Mouse (Mus musculus) liver, embryonic 11.5 days (tissue): ENCODE data around the gene AI464131. TPM values are rescaled to one million over a fixed set of nuclear protein-coding genes. Genes with fewer than 3 reads are reported as not detected.

Experiments
- ATAC-seq: fragments of 200-750 bp; cut with Nextera tagmentation; replicated peaks from 2 replicates; pipeline ENCODE4 v1.8.0; 2017; ENCODE audit warnings: moderate number of reproducible peaks, mild to moderate bottlenecking, moderate TSS enrichment, moderate library complexity; ENCODE audit not compliant: low FRiP score
- DNase-seq: peaks from one replicate; pipeline ENCODE4 v3.0.0-alpha.2; 2017; ENCODE audit warnings: low spot score
- H3K27ac ChIP-seq: fragments of 300-500 bp; sonication (generic); 2 replicates; pipeline ENCODE4 v1.5.1; 2014; ENCODE audit warnings: mild to moderate bottlenecking, low read depth, low read length, control low read depth
- H3K27me3 ChIP-seq: fragments of 300-500 bp; sonication (generic); replicated peaks from 2 replicates; pipeline ENCODE4 v1.6.1; 2014; ENCODE audit warnings: low read length, mixed read lengths; ENCODE audit not compliant: control insufficient read depth, insufficient read depth
- H3K36me3 ChIP-seq: fragments of 300-500 bp; sonication (generic); 2 replicates; pipeline ENCODE4 v1.6.1; 2014; ENCODE audit warnings: mild to moderate bottlenecking, low read length, moderate library complexity, mixed read lengths; ENCODE audit not compliant: control insufficient read depth, insufficient read depth
- H3K4me1 ChIP-seq: fragments of 300-500 bp; sonication (generic); replicated peaks from 2 replicates; pipeline ENCODE4 v1.6.1; 2014; ENCODE audit warnings: low read length, mixed read lengths; ENCODE audit not compliant: control insufficient read depth, insufficient read depth
- H3K4me2 ChIP-seq: fragments of 300-500 bp; sonication (generic); 2 replicates; pipeline ENCODE4 v1.6.1; 2014; ENCODE audit warnings: mild to moderate bottlenecking, control low read depth, moderate library complexity
- H3K4me3 ChIP-seq: fragments of 300-500 bp; sonication (generic); 2 replicates; pipeline ENCODE4 v1.5.1; 2014; ENCODE audit warnings: low read depth, low read length, control low read depth
- H3K9ac ChIP-seq: fragments of 300-500 bp; sonication (generic); 2 replicates; pipeline ENCODE4 v1.6.1; 2014; ENCODE audit warnings: low read depth, low read length, control low read depth
- H3K9me3 ChIP-seq: fragments of 300-500 bp; sonication (generic); 2 replicates; pipeline ENCODE4 v1.6.1; 2016; ENCODE audit warnings: low read length, inconsistent platforms, mixed read lengths; ENCODE audit not compliant: control insufficient read depth
- WGBS: fragments of 180-500 bp; shearing (Covaris S2); extraction: QIAGEN DNeasy Blood & Tissue Kit; methylation state at CpG from one replicate; pipeline ENCODE4 v1.1.7; 2014; 5-methylcytosine and 5-hydroxymethylcytosine counted together
- polyA plus RNA-seq: library from polyadenylated mRNA; unstranded; fragments of >200 nt; fragmentation: Nextera tagmentation; extraction: Ambion mirVana; gene quantifications from 2 replicates; pipeline ENCODE4 v1.2.1, GENCODE M21; 2014

The AI464131 gene
- 1.5 TPM in 2 replicates for polyA plus RNA-seq

DNA sequence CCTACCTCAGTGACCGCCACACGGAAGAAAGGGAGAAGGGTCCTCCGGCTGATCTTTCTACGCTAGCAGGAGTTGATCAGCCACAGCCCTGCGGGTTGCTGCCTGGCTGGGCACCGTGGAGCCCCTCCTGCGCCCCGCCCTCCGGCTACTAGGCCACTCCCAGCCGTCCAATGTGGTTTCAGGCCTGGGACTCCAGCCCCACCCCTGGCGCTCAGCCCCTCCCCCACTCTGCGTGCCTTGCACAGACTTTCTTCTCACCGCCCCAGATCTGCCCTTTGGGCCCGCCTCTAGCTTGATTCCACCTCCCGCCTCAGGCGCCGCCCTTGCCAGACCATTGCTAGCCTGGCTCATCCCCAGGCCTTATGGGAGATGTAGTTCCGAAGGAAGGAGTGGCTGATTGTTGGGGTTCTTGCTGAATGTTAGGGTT is at the start of gene AI464131:
AI464131 (minus strand) TSS at position 91 of the 427 bp plus-strand sequence.
- no peaks in the 10 kb centered on the region for H3K9me3 ChIP-seq

DNA sequence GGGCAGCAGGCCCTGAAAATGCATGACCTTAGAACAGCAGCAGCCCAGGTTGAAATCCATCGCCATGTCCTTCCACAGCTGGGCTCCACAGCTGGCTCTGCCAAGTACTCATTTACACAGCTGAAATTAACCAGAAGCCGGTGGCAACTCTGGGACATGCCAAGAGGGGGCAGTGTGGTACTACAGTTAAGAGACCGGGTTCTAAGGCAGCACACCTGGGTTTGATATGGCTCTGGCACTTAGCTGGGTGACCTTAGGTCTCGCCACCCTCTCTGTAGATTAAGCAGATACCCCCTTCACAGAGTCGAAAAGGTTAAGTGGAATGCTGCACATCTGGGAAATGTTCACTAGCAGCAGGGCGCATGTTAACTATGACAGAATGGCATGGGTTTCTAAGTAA is 49.7 kb upstream of the AI464131 start:
- H3K9ac ChIP-seq, result no peak overlapping the region
- 33% methylated on average over 6 of the region's 6 CpGs for whole genome bisulfite sequencing
- no peaks in the 10 kb centered on the region; the same call in 1 of the 2 replicates for H3K27me3 ChIP-seq
- no peaks in the 10 kb centered on the region for H3K36me3 ChIP-seq
- peaks cover 4% of the 10 kb centered on the region; the same call in 1 of the 2 replicates for H3K4me1 ChIP-seq
- DNase-seq, result peak; percentile 57
- H3K4me3 ChIP-seq, result no peak overlapping the region
- H3K27ac ChIP-seq, result no peak overlapping the region
- no peak for ATAC-seq
- no peaks in the 10 kb centered on the region for H3K9me3 ChIP-seq
- no peak overlapping the region for H3K4me2 ChIP-seq

More for the DNA sequence above, at the start of gene AI464131:
- Histone ChIP-seq H3K27ac (no peak within 1 kb of the TSS), H3K4me3 (peak within 1 kb of the TSS; percentile 43), H3K4me1 (peaks cover 27% of the 10 kb centered on the region), H3K27me3 (peaks cover 55% of the 10 kb centered on the region), H3K4me2 (peak within 1 kb of the TSS; percentile 75), H3K36me3 (no peaks in the 10 kb centered on the region), H3K9ac (peak within 1 kb of the TSS; percentile 32)
- ATAC-seq (peak; percentile 93), DNase-seq (peak; percentile 98)
- 2% methylated on average over 18 of the region's 18 CpGs for WGBS

DNA sequence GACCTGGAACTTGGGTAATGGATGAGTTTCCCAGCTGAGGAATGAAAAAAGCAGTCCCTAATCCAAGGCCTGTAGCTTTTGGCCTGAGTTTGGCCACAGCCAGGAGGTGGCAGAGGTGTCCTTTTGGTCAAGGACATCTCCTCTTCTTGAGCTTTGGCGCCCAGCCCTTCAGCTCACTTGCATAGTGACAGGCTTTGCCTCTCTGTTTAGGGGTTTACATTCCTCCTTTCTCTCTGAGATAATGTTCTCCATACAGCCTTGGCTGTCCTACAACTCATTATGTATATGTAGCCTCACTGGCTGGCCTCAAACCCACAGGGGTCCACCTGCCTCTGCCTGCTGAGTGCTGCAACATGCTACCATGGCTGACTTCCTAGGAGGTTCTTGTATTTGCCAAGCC is 44.2 kb upstream of the AI464131 start:
- WGBS, result 62% methylated on average over 1 of the region's 1 CpGs
- Histone ChIP-seq H3K4me2 (no peak overlapping the region), H3K27me3 (no peaks in the 10 kb centered on the region; the same call in 1 of the 2 replicates), H3K4me1 (no peaks in the 10 kb centered on the region), H3K9me3 (no peaks in the 10 kb centered on the region), H3K36me3 (no peaks in the 10 kb centered on the region), H3K4me3 (no peak overlapping the region), H3K9ac (no peak overlapping the region), H3K27ac (no peak overlapping the region)
- ATAC-seq (no peak), DNase-seq (no peak)

DNA sequence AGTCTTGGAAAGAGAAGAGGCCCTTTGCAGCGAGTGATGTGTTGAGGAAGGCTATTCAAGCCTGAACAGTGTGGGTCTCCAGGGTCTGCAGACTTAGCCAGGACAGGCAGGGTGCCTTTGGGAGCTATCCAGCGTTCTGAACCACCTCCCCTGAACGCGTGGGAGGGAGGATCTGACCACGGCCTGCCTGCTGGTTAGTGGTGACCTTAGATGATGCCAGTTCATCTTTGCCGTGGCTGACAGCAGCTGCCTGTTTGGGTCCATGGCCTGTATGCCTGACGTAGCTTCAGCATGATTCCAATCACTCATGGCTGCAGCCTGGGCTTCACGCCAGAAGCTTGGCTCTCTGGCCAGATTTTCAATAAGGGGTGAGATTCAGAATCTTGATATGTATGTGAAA is 43.1 kb upstream of the AI464131 start:
- H3K9me3 ChIP-seq, result no peaks in the 10 kb centered on the region
- H3K27ac ChIP-seq, result no peak overlapping the region
- ATAC-seq, result no peak
- no peaks in the 10 kb centered on the region; the same call in 1 of the 2 replicates for H3K27me3 ChIP-seq
- 19% methylated on average over 8 of the region's 8 CpGs for WGBS
- H3K4me1 ChIP-seq, result no peaks in the 10 kb centered on the region
- no peaks in the 10 kb centered on the region for H3K36me3 ChIP-seq
- no peak overlapping the region for H3K9ac ChIP-seq
- no peak overlapping the region for H3K4me2 ChIP-seq
- DNase-seq, result peak; percentile 64
- H3K4me3 ChIP-seq, result no peak overlapping the region

DNA sequence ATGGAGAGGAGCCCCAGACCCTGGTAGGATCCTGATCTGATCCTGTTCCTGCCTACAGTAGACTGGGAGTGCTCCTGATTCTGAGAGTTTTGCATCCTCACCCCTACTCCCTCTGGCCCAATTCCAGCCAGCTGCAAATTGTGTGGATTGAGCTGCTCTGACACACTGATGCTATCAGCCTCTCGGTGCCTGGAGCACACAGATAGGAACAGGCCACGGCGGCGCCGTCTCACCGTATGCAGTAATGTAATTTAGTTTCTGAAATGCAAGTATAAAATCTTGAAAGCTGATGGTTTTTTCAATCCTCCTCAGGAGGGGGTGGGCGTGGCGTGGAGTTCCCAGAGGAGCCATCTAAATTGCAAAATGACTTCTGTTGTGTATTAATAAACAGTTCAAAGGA is 39.3 kb upstream of the AI464131 start:
- Histone ChIP-seq H3K4me2 (no peak overlapping the region), H3K9ac (no peak overlapping the region), H3K9me3 (no peaks in the 10 kb centered on the region), H3K27me3 (no peaks in the 10 kb centered on the region), H3K27ac (no peak overlapping the region), H3K4me3 (no peak overlapping the region), H3K36me3 (no peaks in the 10 kb centered on the region), H3K4me1 (no peaks in the 10 kb centered on the region)
- ATAC-seq (no peak), DNase-seq (no peak)
- 78% methylated on average over 8 of the region's 8 CpGs for WGBS

DNA sequence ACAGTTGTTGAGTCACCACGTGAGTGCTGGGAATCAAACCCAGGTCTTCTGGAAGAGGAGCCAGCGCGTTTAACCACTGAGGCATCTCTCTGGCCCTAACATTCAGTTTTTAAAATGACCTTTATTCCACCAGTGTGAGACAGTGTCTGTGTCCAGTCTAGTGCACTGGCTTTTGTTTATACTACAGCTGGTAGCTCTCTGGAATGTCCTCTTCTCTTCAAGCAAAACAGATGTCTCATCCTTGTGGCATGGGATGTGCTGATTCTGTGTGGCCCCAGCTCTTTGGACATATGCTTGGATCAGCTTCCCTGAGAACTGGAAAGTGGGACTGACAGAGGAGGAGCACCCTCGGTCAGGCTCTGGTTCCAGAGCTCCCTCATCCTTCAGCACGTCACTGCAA is 32.0 kb upstream of the AI464131 start:
- Histone ChIP-seq H3K9me3 (no peaks in the 10 kb centered on the region), H3K9ac (no peak overlapping the region), H3K4me3 (no peak overlapping the region), H3K4me2 (no peak overlapping the region), H3K36me3 (no peaks in the 10 kb centered on the region), H3K27ac (no peak overlapping the region), H3K4me1 (no peaks in the 10 kb centered on the region), H3K27me3 (no peaks in the 10 kb centered on the region)
- 60% methylated on average over 5 of the region's 5 CpGs for WGBS
- no peak for DNase-seq
- ATAC-seq, result no peak

DNA sequence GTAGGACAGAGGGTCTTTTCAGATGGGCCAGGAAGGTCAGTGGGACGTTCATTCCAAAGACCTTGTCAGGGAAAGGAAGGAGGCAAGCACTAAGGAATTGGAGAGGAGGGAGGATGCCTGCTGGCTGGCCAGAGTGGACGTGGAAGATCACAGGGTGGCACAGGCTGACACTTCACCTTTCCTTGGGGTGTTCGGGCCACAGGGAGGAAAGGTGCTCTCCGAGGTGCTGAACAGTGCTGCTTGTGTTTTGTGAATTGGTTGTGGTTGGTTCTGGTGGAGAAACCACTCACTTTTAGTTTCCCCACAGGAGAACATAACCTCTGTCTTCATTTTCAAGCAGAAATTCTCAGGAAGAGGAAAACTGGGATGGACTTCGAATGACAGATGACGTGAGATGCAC is 29.5 kb upstream of the AI464131 start:
- no peak for DNase-seq

DNA sequence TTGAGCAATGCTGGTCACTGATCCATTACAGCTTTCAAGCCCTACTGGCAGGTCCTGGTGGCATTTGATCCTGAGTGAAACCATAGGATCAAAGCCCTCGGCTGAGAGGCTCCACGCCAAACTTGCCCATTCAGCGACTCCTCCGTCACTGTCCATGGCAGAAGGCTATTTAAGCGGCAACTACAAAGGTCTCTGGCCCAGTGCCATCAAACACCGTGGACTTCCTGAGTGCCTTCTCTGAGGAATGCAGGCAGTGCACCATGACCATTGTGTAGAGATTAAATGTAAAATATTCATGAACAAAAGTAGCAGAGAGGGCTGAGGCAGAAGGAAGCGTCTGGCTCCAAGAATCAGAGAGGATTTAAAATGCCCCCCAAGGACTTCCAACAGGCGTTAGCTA is 25.1 kb upstream of the AI464131 start:
- H3K4me1 ChIP-seq, result no peaks in the 10 kb centered on the region
- no peaks in the 10 kb centered on the region for H3K27me3 ChIP-seq
- no peak overlapping the region for H3K4me2 ChIP-seq
- DNase-seq, result no peak
- no peak for ATAC-seq
- H3K27ac ChIP-seq, result no peak overlapping the region
- H3K9ac ChIP-seq, result no peak overlapping the region
- H3K36me3 ChIP-seq, result no peaks in the 10 kb centered on the region
- 61% methylated on average over 8 of the region's 8 CpGs for WGBS
- no peaks in the 10 kb centered on the region for H3K9me3 ChIP-seq
- no peak overlapping the region for H3K4me3 ChIP-seq

More for the DNA sequence above, 29.5 kb upstream of the AI464131 start:
- Histone ChIP-seq H3K4me3 (no peak overlapping the region), H3K27me3 (no peaks in the 10 kb centered on the region), H3K4me2 (no peak overlapping the region), H3K9me3 (no peaks in the 10 kb centered on the region), H3K27ac (no peak overlapping the region), H3K36me3 (no peaks in the 10 kb centered on the region), H3K4me1 (no peaks in the 10 kb centered on the region), H3K9ac (no peak overlapping the region)
- 25% methylated on average over 6 of the region's 6 CpGs for WGBS
- no peak for ATAC-seq

DNA sequence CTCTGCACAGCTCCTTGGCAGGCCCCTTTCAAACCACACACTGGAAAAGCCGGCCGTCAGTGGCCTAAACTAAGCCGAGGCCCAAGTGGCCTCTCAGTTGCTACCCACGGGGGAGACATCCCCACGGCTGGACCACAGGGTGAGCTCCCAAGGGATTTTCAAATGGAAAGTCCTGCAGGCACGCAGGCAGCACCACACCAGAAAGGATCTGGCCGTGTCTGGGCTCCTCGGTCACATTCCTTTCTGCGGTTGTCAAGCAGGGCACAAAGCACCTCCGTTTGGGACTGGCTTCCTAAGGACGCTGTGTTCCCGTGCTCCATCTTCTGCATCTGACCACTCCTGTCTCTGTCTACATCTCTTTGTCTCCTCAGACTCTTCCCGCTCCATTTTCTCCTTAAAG is 24.2 kb upstream of the AI464131 start:
- no peak for DNase-seq
- Histone ChIP-seq H3K4me1 (no peaks in the 10 kb centered on the region), H3K9ac (no peak overlapping the region), H3K9me3 (no peaks in the 10 kb centered on the region), H3K4me2 (no peak overlapping the region), H3K27ac (no peak overlapping the region), H3K4me3 (no peak overlapping the region), H3K36me3 (no peaks in the 10 kb centered on the region), H3K27me3 (no peaks in the 10 kb centered on the region)
- ATAC-seq, result no peak
- WGBS, result 56% methylated on average over 13 of the region's 13 CpGs
